Mouse (Mus musculus): ENCODE measurements at regions not wholly inside any gene's neighbourhood (a gene's known extent, or its start where the extent isn't known, plus 50 kb on each side); places are given as distances from the start of the nearest gene placed in this dataset.

DNA sequence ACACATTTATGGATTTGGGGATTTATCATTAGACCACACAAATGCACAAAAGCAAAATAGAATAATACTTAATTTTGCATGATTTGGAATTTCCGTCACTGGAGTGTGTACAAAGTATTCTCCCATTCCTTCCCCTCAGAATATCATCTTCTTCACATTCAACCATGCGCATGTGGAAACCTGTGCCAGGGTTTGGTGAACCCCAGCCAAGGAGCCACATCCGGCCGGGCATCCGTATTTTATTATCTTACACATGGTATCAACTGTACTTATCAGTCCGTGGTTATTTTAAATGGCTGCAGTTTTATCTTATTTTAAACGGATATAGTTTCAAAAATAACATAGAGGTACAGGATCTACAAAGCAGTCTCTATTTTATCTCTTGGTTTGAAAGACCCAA, 641.4 kb downstream of the Dok5 start:
- TF ChIP-seq CTCF (IDR thresholded peaks at IDR 0.05; ENCODE audit: extremely low read depth, insufficient read length, insufficient replicate concordance, low read depth, low read length), result no peak
- no peak for TF ChIP-seq POLR2A (IDR thresholded peaks at IDR 0.05; ENCODE audit: low read depth, low read length)
